Mouse (Mus musculus) E14TG2a.4 (cell line): Measurements from ENCODE around the gene BC055324.

Source experiments
- CTCF ChIP-seq: conservative IDR thresholded peaks from 2 replicates; pipeline ENCODE4 v1.5.1; 2014; ENCODE audit warnings: low read length
- NANOG ChIP-seq: IDR thresholded peaks from 2 replicates; pipeline ENCODE4 v1.6.1; 2014; ENCODE audit warnings: borderline replicate concordance, low read length, mixed read lengths

- TF ChIP-seq CTCF (no peak), NANOG (no peak)
These were observed 64.7 kb downstream of the BC055324 start for GRCm38 (mm10) chr1:163929636-163930457.
